Comparison of ENCODE assay signal across 29 mouse cellular contexts in genomic region chr19:59568907-59569306, GRCm38 (mm10).
DNase-seq lines count a peak whose midpoint lies in the region; ATAC-seq and TF ChIP-seq lines count a peak whose summit lies in the region.
"Had no signal": no experiment of that assay in that cellular context is flagged by ENCODE, and none has a peak within 500 bp of the region (broad histone marks: within the 10 kb centered on the region; RNA-seq: fewer than 3 reads in every experiment).

No protein-coding gene starts in this region.

- no peaks in the 10 kb centered on the region for H3K36me3 ChIP-seq in kidney, embryonic 15.5 days
- H3K36me3 ChIP-seq in neural tube, embryonic 15.5 days, result no peaks in the 10 kb centered on the region
- H3K36me3 ChIP-seq: embryonic facial prominence, embryonic 13.5 days; hindbrain, embryonic 12.5 days; midbrain, embryonic 15.5 days; neural tube, embryonic 12.5 days had no signal

- no peak overlapping the region for H3K4me2 ChIP-seq in kidney, embryonic 15.5 days
- H3K4me2 ChIP-seq in neural tube, embryonic 15.5 days, result no peak overlapping the region
- H3K4me2 ChIP-seq: embryonic facial prominence, embryonic 13.5 days; forebrain, embryonic 13.5 days; hindbrain, embryonic 12.5 days; midbrain, embryonic 15.5 days; neural tube, embryonic 12.5 days had no signal

- no peak for TF ChIP-seq POLR2A in embryonic fibroblast, embryonic 13.5 days (IDR thresholded peaks at IDR 0.05; ENCODE audit: low read depth, low read length)

- TF ChIP-seq CTCF in embryonic fibroblast, embryonic 13.5 days (IDR thresholded peaks at IDR 0.05; ENCODE audit: borderline replicate concordance, insufficient read depth, low read length), result no peak

- no peak overlapping the region for H3K27ac ChIP-seq in kidney, embryonic 15.5 days
- H3K27ac ChIP-seq in embryonic fibroblast, embryonic 13.5 days (ENCODE audit: insufficient read depth, low read length), result peak overlapping the region; percentile 66
- H3K27ac ChIP-seq in neural tube, embryonic 15.5 days (replicated peaks), result no peak overlapping the region
- H3K27ac ChIP-seq: embryonic facial prominence, embryonic 13.5 days; forebrain, embryonic 13.5 days; hindbrain, embryonic 12.5 days; hindbrain, postnatal 0 days; liver, embryonic 14.5 days; midbrain, embryonic 15.5 days; neural tube, embryonic 12.5 days had no signal

- ATAC-seq in kidney, embryonic 15.5 days (replicated peaks; ENCODE audit: low FRiP score), result peak; percentile 73; the same call in 1 of the 2 replicates
- no peak for ATAC-seq in neural tube, embryonic 15.5 days (ENCODE audit: low FRiP score)
- ATAC-seq: CD4-positive, CD25-positive, alpha-beta regulatory T cell, adult 4 months; forebrain, embryonic 13.5 days; hindbrain, postnatal 0 days; intestine, postnatal 0 days; midbrain, embryonic 15.5 days had no signal

- H3K9me3 ChIP-seq in kidney, embryonic 15.5 days (replicated peaks), result no peaks in the 10 kb centered on the region
- no peaks in the 10 kb centered on the region for H3K9me3 ChIP-seq in neural tube, embryonic 15.5 days (replicated peaks)
- H3K9me3 ChIP-seq: embryonic facial prominence, embryonic 13.5 days; forebrain, embryonic 13.5 days; hindbrain, embryonic 12.5 days; midbrain, embryonic 15.5 days; neural tube, embryonic 12.5 days had no signal

- H3K4me3 ChIP-seq in kidney, embryonic 15.5 days (replicated peaks), result no peak overlapping the region
- H3K4me3 ChIP-seq in embryonic fibroblast, embryonic 13.5 days (ENCODE audit: insufficient read depth, low read length), result no peak overlapping the region
- H3K4me3 ChIP-seq in neural tube, embryonic 15.5 days (replicated peaks), result no peak overlapping the region
- H3K4me3 ChIP-seq: embryonic facial prominence, embryonic 13.5 days; erythroblast, embryonic 14.5 days; forebrain, embryonic 13.5 days; hindbrain, embryonic 12.5 days; midbrain, embryonic 15.5 days; neural tube, embryonic 12.5 days had no signal

- no peaks in the 10 kb centered on the region for H3K27me3 ChIP-seq in kidney, embryonic 15.5 days
- no peaks in the 10 kb centered on the region for H3K27me3 ChIP-seq in neural tube, embryonic 15.5 days (replicated peaks)
- H3K27me3 ChIP-seq: embryonic facial prominence, embryonic 13.5 days; forebrain, embryonic 13.5 days; hindbrain, embryonic 12.5 days; midbrain, embryonic 15.5 days; neural tube, embryonic 12.5 days had no signal

- peak; percentile 34 for DNase-seq in embryo, embryonic 10.5 days (ENCODE audit: low spot score)
- no peak for DNase-seq in embryo, embryonic 11 days
- no peak for DNase-seq in kidney, postnatal 14 days
- DNase-seq in 3T3-L1 (ENCODE audit: low read depth, low spot score), result peak; percentile 50
- DNase-seq: adrenal gland, adult 8-10 months; cerebellum, adult 2 months; cerebellum, postnatal 14 days; gastrocnemius, postnatal 10 days; heart, postnatal 14 days; kidney, postnatal 25 days; left cerebral cortex, postnatal 4 days; lung, adult 2 months; lung, postnatal 14 days; right cerebral cortex, postnatal 4 days; thymus, adult 2 months; thymus, postnatal 36 days had no signal

- H3K4me1 ChIP-seq in kidney, embryonic 15.5 days, result no peaks in the 10 kb centered on the region
- H3K4me1 ChIP-seq in embryonic fibroblast, embryonic 13.5 days (ENCODE audit: control insufficient read depth, insufficient read depth, low read length), result no peaks in the 10 kb centered on the region
- H3K4me1 ChIP-seq in neural tube, embryonic 15.5 days, result no peaks in the 10 kb centered on the region
- H3K4me1 ChIP-seq: embryonic facial prominence, embryonic 13.5 days; forebrain, embryonic 13.5 days; hindbrain, embryonic 12.5 days; midbrain, embryonic 15.5 days; neural tube, embryonic 12.5 days had no signal

- H3K9ac ChIP-seq in kidney, embryonic 15.5 days, result no peak overlapping the region
- H3K9ac ChIP-seq in neural tube, embryonic 15.5 days (replicated peaks), result no peak overlapping the region
- H3K9ac ChIP-seq: embryonic facial prominence, embryonic 13.5 days; forebrain, embryonic 13.5 days; hindbrain, embryonic 12.5 days; liver, embryonic 14.5 days; midbrain, embryonic 15.5 days; neural tube, embryonic 12.5 days had no signal

Comparison
In these comparisons a context has a peak if more than half of its experiments do, and no peak if none do; other contexts are left out.
1. DNase-seq: peak in embryo, embryonic 10.5 days (single experiment) and 3T3-L1 (single experiment); none in embryo, embryonic 11 days (single experiment) and kidney, postnatal 14 days (single experiment).